Mouse (Mus musculus) spleen, postnatal 36 days (tissue): ENCODE data around the gene Kxd1.
"Not testable (repeated sequence)": the region's sequence is repeated elsewhere in the genome, so short reads cannot be mapped to it uniquely, and the experiment has no call there.

Experiments used
- DNase-seq, 2 experiments: peaks; one replicate each; pipeline ENCODE4 v3.0.0; 2022; ENCODE audit warnings: low spot score in 2 of 2, mixed read lengths in 1 of 2

Kxd1 gene

DNA sequence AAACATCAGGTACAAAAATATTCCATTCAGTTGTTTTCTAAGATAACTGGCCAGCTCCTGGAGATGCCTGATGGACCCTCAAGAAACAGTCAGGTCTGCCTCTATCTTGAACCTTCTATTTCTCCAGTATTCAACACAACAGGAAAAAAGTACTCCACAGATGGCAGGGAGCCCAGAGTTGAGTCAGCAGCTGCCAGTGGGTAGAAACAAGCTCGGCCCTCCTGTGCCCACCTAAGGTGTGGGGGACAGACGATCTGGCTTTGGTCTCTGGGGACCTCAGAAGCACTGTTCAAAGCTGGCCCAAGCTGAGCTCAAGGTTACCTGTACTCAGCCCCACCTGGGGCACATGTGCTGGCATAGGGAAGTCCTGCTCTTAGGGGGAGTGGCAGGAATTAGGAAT is 14.3 kb downstream of the Kxd1 start:
- no peak for DNase-seq

- DNase-seq = no peak
Measured at GRCm38 (mm10) chr8:70512253-70512903, 15.4 kb downstream of the Kxd1 start.

DNA sequence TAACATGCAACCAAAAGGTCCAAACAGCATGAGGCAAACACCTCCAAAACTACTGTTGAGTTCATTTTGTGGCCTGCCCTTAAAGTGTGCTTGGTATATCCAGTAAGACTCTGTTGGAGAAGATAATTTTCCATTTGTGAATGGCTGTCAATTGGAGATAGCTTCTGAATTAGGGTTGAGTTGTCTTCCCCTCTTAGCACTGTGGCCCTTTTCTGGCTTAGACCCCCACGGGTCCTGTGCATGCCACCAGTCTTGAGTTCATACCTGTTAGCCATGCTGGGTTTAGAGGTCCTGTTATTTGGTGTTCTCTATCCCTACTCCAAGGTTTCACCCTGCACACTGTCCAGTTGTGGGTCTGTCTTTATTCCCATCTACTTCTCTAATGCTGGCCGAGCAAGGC is 16.0 kb downstream of the Kxd1 start:
- no peak for DNase-seq

GRCm38 (mm10) chr8:70511174-70511573 is 16.6 kb downstream of the Kxd1 start:
- not testable (repeated sequence) for DNase-seq

DNA sequence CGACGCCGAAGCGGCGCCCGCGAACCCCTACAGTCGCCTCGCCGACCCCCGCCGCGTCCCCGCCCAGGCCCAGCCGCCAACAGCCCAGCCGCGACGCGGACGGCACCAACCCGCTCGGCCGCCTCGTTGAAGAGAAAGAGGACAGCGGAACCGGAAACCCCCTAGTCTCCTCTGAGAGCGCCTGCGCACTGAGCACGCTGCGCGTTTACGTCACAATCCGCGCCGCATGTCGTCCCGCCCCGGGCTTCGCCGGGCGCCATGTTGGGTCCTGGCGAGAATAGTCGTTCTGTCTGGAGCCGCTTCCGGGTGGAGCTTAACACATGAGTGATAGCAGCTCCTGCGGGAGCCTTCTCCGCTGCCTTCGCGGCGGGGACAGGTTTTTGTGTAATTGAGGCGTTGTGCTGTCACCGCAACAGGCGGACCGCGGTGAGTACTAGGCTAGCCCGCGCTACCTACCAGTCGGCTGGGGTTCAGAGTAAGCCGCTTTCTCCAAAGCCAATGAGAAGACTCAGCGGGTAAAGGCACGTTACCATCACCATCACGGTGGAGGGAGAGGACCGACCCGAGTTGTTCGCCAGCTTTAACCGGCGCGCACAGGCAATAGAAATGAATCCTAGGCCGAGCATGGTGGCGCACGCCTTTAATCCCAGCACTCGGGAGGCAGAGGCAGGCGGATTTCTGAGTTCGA is 17.4 kb downstream of the Kxd1 start, which contains the start of gene Uba52:
TSS of gene Uba52 (minus strand) at position 574 of the 688 bp plus-strand sequence.
- peak; percentile 97 to 98 for DNase-seq

GRCm38 (mm10) chr8:70509281-70509952 is 18.3 kb downstream of the Kxd1 start:
- DNase-seq = no peak

DNA sequence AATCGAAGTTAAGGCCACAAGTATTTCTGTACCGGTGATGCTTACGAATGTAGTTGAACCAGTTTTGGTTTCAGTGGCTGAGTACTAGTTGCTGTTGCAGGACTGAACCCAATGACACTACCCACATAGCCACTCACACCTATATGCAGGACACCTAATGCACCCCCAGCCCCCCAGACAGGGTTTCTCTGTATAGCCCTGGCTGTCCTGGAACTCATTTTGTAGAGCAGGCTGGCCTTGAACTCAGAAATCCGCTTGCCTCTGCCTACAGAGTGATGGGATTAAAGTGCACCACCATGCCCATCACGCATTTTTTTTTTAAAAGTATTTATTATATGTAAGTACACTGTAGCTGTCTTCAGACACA is 20.7 kb downstream of the Kxd1 start:
- no peak for DNase-seq

- DNase-seq = peak; percentile 94 to 95
Measured at GRCm38 (mm10) chr8:70506328-70507026, 21.3 kb downstream of the Kxd1 start, which contains the start of gene Rex1bd. Rex1bd (minus strand) TSS chr8:70506752.

DNA sequence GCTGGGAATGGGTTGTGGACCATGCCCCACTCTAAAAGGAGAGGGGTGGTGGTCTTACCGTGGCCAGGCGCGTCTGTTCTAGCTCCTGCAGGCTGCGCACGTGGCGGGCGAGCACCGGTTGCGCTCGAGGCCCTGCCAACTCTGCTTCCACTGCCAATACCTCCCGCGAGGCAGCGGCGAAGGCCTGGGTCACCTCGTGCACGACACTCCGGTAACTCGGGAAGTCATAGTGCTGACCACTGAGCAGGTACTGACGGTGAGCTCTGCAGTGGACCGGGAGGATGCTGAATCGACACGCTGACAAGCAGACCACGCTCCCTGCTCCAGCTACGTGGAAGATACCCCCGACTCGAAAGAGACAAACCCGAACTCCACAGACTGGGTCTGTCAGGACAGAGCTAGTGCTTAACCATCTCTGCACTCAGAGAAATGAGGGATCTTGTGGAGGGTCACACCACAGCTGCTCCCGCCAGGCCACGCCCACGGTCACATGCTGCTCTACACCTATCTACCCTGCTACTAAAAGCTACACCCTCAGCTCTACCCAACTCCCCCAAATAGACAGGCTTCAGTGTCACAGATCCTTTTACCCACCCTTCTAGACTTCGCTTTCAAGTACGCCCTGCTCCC is 21.9 kb downstream of the Kxd1 start:
- DNase-seq = no peak

DNA sequence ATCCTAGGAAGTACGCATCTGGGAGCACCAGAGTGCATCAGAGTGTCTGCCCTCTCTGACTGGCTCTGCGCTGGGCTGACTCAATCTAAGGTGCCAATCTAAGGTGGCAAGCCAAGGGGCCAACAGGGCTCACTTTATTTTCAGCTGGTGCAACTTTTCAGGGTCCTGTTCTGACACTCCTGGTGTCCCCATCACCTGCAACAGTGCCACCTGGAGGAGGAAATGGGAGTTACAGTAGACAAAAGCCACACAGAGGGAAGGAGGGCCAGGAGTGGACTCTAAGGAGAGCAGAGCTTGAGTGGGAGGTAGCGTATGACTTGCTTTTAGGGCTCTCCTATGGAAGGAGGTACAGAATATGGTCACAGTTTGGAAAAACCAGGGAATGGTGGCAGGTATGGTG is 22.9 kb downstream of the Kxd1 start:
- peak; percentile 69 to 79 for DNase-seq

DNA sequence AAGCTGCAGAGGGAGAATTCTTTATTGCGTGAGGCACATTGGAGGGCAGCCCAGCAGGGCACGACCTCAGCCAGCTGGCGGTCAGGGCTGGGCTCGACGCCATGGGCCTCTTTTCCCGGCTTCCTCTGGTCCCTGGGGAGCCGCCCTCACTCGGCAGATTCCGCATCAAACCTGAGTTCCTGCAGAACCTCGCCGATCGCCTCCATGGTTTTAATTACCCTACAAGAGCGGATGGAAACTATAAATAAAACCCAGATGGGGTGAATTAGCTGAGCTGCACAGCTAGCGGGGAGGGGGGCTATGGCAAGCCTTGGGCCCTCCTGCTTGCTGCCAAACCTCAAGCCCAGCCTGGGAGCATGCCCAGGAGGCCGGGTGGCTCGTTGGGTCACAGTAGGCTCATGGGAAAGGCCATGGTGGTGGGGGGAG is 23.5 kb downstream of the Kxd1 start:
- DNase-seq = no peak

- DNase-seq = peak; percentile 34 to 49
Measured at GRCm38 (mm10) chr8:70503062-70503750, 24.6 kb downstream of the Kxd1 start.

DNA sequence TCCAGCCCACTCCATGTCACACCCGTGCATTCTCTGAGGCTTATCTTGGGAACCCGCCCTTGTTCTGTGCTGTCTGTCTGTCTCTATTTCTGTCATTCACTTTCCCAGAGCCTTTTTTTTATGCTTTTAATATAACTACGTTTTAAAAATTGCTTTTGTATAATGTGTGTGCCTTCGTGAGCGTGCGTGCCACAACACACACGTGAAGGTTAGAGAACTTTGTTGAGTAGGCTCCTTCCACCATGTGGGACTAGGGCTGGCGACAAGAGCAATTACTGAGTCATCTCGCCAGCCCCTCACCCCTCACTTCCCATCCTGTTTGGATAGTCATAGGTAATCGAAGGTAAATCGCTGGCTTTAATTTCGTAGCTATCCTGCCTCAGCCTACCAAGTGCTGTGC is 25.2 kb downstream of the Kxd1 start:
- DNase-seq = no peak

GRCm38 (mm10) chr8:70501820-70502529 is 25.8 kb downstream of the Kxd1 start:
- DNase-seq = no peak

DNA sequence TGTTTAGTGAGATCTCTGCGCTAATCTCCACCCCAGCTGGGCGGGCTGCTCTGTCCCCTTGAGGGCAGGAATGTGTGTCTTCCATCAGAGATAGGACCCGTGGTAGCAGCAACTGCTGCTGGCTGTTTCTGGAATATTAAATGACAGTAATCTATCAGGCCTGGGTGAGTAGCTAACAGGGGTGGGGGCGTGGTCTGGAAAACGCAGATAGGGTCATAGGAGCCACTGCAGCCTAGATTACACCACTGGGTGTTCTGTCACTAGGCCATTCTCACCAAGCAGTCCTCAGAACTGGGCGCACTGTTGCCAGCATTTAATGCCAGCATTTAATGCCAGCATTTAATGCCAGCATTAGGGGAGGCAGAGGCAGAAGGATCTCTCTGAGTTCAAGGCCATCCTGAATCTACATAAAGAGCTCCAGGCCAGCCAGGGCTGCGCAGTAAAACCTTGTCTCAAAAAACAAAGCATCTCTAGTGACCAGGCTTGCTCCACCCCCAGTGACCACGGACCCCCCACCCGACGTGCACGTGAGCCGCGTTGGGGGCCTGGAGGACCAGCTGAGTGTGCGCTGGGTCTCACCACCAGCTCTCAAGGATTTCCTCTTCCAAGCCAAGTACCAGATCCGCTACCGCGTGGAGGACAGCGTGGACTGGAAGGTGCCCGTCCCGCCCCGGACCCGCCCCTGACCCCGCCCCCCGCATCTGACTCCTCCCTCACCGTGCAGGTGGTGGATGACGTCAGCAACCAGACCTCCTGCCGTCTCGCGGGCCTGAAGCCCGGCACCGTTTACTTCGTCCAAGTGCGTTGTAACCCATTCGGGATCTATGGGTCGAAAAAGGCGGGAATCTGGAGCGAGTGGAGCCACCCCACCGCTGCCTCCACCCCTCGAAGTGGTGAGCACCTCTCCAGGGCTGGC is 27.1 kb downstream of the Kxd1 start:
- DNase-seq = peak in 1 of 2 experiments; percentile 45

DNA sequence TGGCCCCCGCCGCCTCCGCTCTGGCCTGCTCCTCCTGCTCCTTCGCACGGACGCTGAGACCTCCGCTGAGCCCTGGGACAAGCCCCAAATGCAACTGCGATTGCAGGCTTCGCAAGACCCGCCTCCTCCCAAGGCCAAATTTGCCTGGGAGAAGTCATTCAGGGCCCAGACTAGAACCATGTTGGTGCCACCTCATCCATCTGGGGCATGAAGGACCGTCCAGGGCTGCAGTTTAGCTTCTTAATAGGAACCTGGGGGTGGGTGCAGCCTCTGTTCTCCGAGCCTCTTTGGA is 32.0 kb downstream of the Kxd1 start:
- no peak for DNase-seq

DNA sequence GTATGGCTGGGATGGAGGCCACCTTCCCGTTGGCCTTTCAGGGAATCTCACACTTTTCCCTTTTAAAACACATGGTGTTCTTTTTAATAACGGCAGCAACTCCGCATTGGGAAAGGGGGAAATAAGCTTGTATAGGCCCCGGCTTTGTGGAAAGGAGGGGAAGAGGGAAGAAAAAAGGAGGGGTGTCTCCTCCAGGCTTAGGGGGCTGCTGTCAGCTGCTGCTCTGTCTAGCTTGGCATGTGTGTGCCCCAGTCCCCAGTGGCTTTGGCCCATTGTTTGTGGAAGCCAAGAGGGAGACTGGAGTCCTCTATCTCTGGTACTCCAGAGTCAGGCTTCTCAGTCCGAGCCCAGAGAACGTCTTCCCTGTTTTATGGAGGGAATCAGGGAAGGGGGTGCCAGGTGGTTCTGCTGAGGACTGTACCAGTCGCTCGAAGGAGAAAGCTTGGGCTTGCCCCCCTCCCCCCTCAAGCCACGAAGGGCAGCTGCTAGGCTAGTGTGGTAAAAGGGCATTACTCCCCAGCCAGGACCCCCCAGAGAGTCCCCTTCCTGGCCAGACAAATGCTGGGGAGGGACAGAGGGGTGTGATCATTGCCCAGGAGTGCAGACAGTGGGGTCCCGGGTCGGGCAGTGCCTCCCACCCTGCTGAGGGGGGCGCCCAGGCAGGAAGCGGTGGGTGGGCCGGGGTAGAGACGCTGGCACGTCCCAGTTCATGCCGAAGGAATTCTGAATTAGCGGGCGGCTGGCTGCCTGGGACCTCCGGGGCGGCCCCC is 32.6 kb downstream of the Kxd1 start:
- DNase-seq = no peak

DNA sequence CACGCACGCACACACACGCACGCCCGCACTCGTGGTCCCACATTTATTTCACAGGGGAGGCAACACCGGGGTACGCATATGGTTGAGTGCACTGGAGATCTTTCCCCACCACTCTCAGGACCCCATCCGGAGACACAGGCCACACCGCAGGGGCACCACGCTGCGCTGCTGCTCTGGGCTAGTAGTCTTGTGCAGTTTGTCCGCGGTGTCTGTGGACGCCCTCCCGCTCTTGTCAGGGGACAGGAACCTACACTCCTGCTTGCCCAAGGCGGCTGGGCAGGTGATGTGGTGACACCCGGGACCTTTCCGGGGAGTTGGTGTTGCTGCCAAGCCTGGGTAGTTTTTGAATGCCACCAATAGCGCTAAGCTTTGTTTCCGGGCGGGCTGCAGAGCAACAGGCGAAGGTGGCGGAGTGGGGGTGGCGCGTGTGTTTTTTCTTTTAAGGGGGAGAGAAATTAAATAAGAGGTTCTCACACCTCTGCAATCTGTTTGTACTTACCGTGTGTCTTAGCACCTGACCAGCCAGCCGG is 33.3 kb downstream of the Kxd1 start:
- DNase-seq = peak in 1 of 2 experiments; percentile 32
